Comparison of ENCODE assay signal across 17 mouse cellular contexts in genomic region chr3:145105773-145106504, GRCm38 (mm10). TPM values are rescaled to one million over a fixed set of nuclear protein-coding genes. Genes with fewer than 3 reads are reported as not detected.
A peak's percentile ranks its signal among the peaks of the same experiment; 100 is the strongest.
DNase-seq lines count a peak whose midpoint lies in the region; ATAC-seq and TF ChIP-seq lines count a peak whose summit lies in the region.
"Had no signal": no experiment of that assay in that cellular context is flagged by ENCODE, and none has a peak within 500 bp of the region (broad histone marks: within the 10 kb centered on the region; RNA-seq: fewer than 3 reads in every experiment).

No protein-coding gene starts in this region.

- H3K27ac ChIP-seq in hindbrain, postnatal 0 days = no peak overlapping the region
- H3K27ac ChIP-seq in hindbrain, embryonic 12.5 days = no peak overlapping the region
- no peak overlapping the region for H3K27ac ChIP-seq in lung, postnatal 0 days (ENCODE audit: low read length)
- H3K27ac ChIP-seq: embryonic facial prominence, embryonic 13.5 days; limb, embryonic 13.5 days; lung, embryonic 15.5 days had no signal

- H3K4me2 ChIP-seq in hindbrain, postnatal 0 days (ENCODE audit: low read depth, low read length) = no peak overlapping the region
- H3K4me2 ChIP-seq in hindbrain, embryonic 12.5 days (replicated peaks) = no peak overlapping the region
- no peak overlapping the region for H3K4me2 ChIP-seq in lung, postnatal 0 days (replicated peaks; ENCODE audit: low read depth, low read length)
- H3K4me2 ChIP-seq: embryonic facial prominence, embryonic 13.5 days; limb, embryonic 13.5 days; lung, embryonic 15.5 days had no signal

- no peak for TF ChIP-seq EP300 in lung, postnatal 0 days (IDR thresholded peaks at IDR 0.05)

- no peaks in the 10 kb centered on the region for H3K27me3 ChIP-seq in hindbrain, postnatal 0 days (ENCODE audit: insufficient read depth, low read length)
- no peaks in the 10 kb centered on the region for H3K27me3 ChIP-seq in hindbrain, embryonic 12.5 days
- H3K27me3 ChIP-seq in lung, postnatal 0 days (replicated peaks; ENCODE audit: insufficient read depth, low read length) = no peaks in the 10 kb centered on the region
- H3K27me3 ChIP-seq: embryonic facial prominence, embryonic 13.5 days; limb, embryonic 13.5 days; lung, embryonic 15.5 days had no signal

- ATAC-seq in hindbrain, postnatal 0 days = no peak
- no peak for ATAC-seq in hindbrain, embryonic 12.5 days (ENCODE audit: low FRiP score)
- no peak for ATAC-seq in lung, postnatal 0 days
- ATAC-seq: activated CD4-positive, CD25-positive, alpha-beta regulatory T cell, adult 4 months; CD4-positive, CD25-positive, alpha-beta regulatory T cell, adult 4 months; hindbrain, embryonic 16.5 days had no signal

- H3K36me3 ChIP-seq in hindbrain, postnatal 0 days (ENCODE audit: insufficient read depth, low read length) = no peaks in the 10 kb centered on the region
- no peaks in the 10 kb centered on the region for H3K36me3 ChIP-seq in hindbrain, embryonic 12.5 days
- no peaks in the 10 kb centered on the region for H3K36me3 ChIP-seq in lung, postnatal 0 days (ENCODE audit: insufficient read depth, low read length)
- H3K36me3 ChIP-seq: embryonic facial prominence, embryonic 13.5 days; limb, embryonic 13.5 days; lung, embryonic 15.5 days had no signal

- no peaks in the 10 kb centered on the region for H3K4me1 ChIP-seq in hindbrain, postnatal 0 days (ENCODE audit: insufficient read depth, low read length)
- H3K4me1 ChIP-seq in hindbrain, embryonic 12.5 days = no peaks in the 10 kb centered on the region
- no peaks in the 10 kb centered on the region for H3K4me1 ChIP-seq in lung, postnatal 0 days (ENCODE audit: insufficient read depth, low read depth, low read length)
- H3K4me1 ChIP-seq: embryonic facial prominence, embryonic 13.5 days; limb, embryonic 13.5 days had no signal

- H3K9ac ChIP-seq in hindbrain, postnatal 0 days (replicated peaks; ENCODE audit: low read length) = no peak overlapping the region
- H3K9ac ChIP-seq in hindbrain, embryonic 12.5 days = no peak overlapping the region
- H3K9ac ChIP-seq in lung, postnatal 0 days (replicated peaks; ENCODE audit: low read depth) = no peak overlapping the region
- H3K9ac ChIP-seq: embryonic facial prominence, embryonic 13.5 days; limb, embryonic 13.5 days; lung, embryonic 15.5 days had no signal

- TF ChIP-seq CTCF in hindbrain, postnatal 0 days (IDR thresholded peaks at IDR 0.05; ENCODE audit: low read depth) = peak; percentile 44
- TF ChIP-seq CTCF in lung, postnatal 0 days (IDR thresholded peaks at IDR 0.05) = peak; percentile 27

- DNase-seq in hindbrain, postnatal 0 days (ENCODE audit: low spot score) = peak; percentile 22
- no peak for DNase-seq in lung, postnatal 0 days (ENCODE audit: low spot score)
- DNase-seq in lung, postnatal 4 days = no peak
- peak; percentile 35 for DNase-seq in brain, adult 2 months (ENCODE audit: low read depth, low spot score)
- DNase-seq in thymus, postnatal 36 days = no peak
- no peak for DNase-seq in urinary bladder, adult 18-20 months (ENCODE audit: low spot score in 2 of 2)
- DNase-seq: adrenal gland, postnatal 36 days; cerebellum, adult 11-12 months; kidney, adult 8-10 months had no signal

- no peak overlapping the region for H3K4me3 ChIP-seq in hindbrain, postnatal 0 days (ENCODE audit: low read length)
- no peak overlapping the region for H3K4me3 ChIP-seq in hindbrain, embryonic 12.5 days
- H3K4me3 ChIP-seq in lung, postnatal 0 days (ENCODE audit: low read depth, low read length) = no peak overlapping the region
- H3K4me3 ChIP-seq: embryonic facial prominence, embryonic 13.5 days; limb, embryonic 13.5 days; lung, embryonic 15.5 days had no signal

- WGBS in hindbrain, postnatal 0 days = 76% methylated on average over 5 of the region's 5 CpGs
- 74% methylated on average over 5 of the region's 5 CpGs for WGBS in hindbrain, embryonic 12.5 days
- 74% methylated on average over 5 of the region's 5 CpGs for WGBS in lung, postnatal 0 days

- H3K9me3 ChIP-seq in hindbrain, postnatal 0 days (ENCODE audit: low read length) = no peaks in the 10 kb centered on the region
- no peaks in the 10 kb centered on the region; the same call in 1 of the 2 replicates for H3K9me3 ChIP-seq in hindbrain, embryonic 12.5 days (replicated peaks)
- H3K9me3 ChIP-seq in lung, postnatal 0 days (ENCODE audit: low read length) = no peaks in the 10 kb centered on the region
- H3K9me3 ChIP-seq: limb, embryonic 13.5 days; lung, embryonic 15.5 days had no signal

RNA-seq across cellular contexts. Expression of gene Clca2, which starts 6.7 kb away (rescaled TPM):
- 0.36 TPM in 1 of 2 replicates, not detected in the other for total RNA-seq in hindbrain, postnatal 0 days (2014; rRNA removed)
- 0.04 TPM in 1 of 2 replicates, not detected in the other for polyA plus RNA-seq in hindbrain, postnatal 0 days (2015; fragmentation: Nextera tagmentation; extraction: Ambion mirVana)
- 0.08 TPM in 2 replicates for polyA plus RNA-seq in hindbrain, embryonic 12.5 days (2016; fragmentation: Nextera tagmentation; extraction: Ambion mirVana)
- polyA plus RNA-seq in lung, postnatal 0 days (2015; fragmentation: Nextera tagmentation; extraction: Ambion mirVana) = 0.11 and 0.16 TPM in 2 replicates
- total RNA-seq: common myeloid progenitor, adult 5-6 weeks had no signal
- polyA plus RNA-seq: activated CD4-positive, CD25-positive, alpha-beta regulatory T cell, adult 4 months; CD4-positive, CD25-positive, alpha-beta regulatory T cell, adult 4 months; hindbrain, embryonic 16.5 days had no signal

RNA-seq across cellular contexts. Expression of gene Odf2l, which starts 12.4 kb away (rescaled TPM):
- 6.0 and 7.8 TPM in 2 replicates for total RNA-seq in hindbrain, postnatal 0 days (2014; rRNA removed)
- polyA plus RNA-seq in hindbrain, postnatal 0 days (2015; fragmentation: Nextera tagmentation; extraction: Ambion mirVana) = 9.7 and 12.0 TPM in 2 replicates
- 24.8 and 26.6 TPM in 2 replicates for polyA plus RNA-seq in hindbrain, embryonic 12.5 days (2016; fragmentation: Nextera tagmentation; extraction: Ambion mirVana)
- polyA plus RNA-seq in lung, postnatal 0 days (2015; fragmentation: Nextera tagmentation; extraction: Ambion mirVana) = 8.6 and 10.1 TPM in 2 replicates

Comparison
In these comparisons a context has a peak if more than half of its experiments do, and no peak if none do; other contexts are left out.
1. DNase-seq: peak in hindbrain, postnatal 0 days (single experiment) and brain, adult 2 months (single experiment); none in lung, postnatal 0 days (single experiment), lung, postnatal 4 days (0 of 2), thymus, postnatal 36 days (0 of 2) and urinary bladder, adult 18-20 months (0 of 2).